Mouse (Mus musculus): Measurements from ENCODE around the gene Dhtkd1. TPM values are rescaled to one million over a fixed set of nuclear protein-coding genes. Genes with fewer than 3 reads are reported as not detected.
"Not testable (repeated sequence)": the region's sequence is repeated elsewhere in the genome, so short reads cannot be mapped to it uniquely, and the experiment has no call there.

Gene Dhtkd1
- polyA plus RNA-seq (2014; fragmentation: Nextera tagmentation; extraction: Ambion mirVana) = 7.7 and 10.1 TPM in 2 replicates

DNA sequence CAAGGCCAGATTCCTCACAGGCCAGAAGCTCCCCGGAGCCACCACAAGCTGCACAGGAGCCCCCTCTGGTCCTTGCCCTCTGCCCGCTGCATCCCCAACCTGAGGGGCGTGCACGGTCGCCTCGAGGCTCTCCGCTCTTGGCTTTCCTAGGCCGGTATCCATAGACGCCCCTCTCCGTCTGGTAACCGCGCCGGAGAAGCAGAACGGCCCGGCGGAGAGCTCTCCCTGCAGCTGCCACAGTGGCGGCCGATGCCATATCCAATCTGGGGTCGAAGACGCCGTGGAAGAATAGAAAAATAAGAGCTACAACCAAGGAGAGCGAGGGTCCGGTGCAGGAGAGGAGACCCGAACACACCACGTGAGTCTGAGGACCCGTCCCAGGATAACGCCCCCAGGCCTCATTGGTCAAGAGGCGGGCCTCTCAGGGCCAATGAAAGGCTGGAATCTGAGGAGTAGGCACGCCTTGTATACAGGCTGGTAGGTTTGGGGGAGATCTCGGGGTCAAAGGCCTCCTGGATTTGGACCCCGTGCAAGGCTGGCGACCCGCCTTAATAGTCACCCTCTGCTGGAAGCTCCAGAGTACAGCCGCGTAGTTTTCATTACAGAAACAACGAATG, at the start of gene Dhtkd1:
Gene Dhtkd1, minus strand, starts transcription at position 377 of the 617 bp plus-strand sequence.
- no peak within 1 kb of the TSS for H3K27ac ChIP-seq (ENCODE audit: low read depth, low read length)
- H3K27me3 ChIP-seq (ENCODE audit: control insufficient read depth, insufficient read depth, low read length) = no peaks in the 10 kb centered on the region
- H3K9me3 ChIP-seq (ENCODE audit: control insufficient read depth, low read length) = no peaks in the 10 kb centered on the region
- H3K9ac ChIP-seq (replicated peaks; ENCODE audit: low read depth, low read length) = peak within 1 kb of the TSS; percentile 69
- peak; percentile 96 for ATAC-seq (ENCODE audit: low read depth)
- no peaks in the 10 kb centered on the region for H3K36me3 ChIP-seq (ENCODE audit: control insufficient read depth, insufficient read depth, low read length)
- no peaks in the 10 kb centered on the region for H3K4me1 ChIP-seq (ENCODE audit: control insufficient read depth, insufficient read depth, low read length)
- WGBS = 1% methylated on average over 36 of the region's 36 CpGs
- peak within 1 kb of the TSS; percentile 56 for H3K4me3 ChIP-seq (ENCODE audit: low read depth, low read length)
- H3K4me2 ChIP-seq (ENCODE audit: low read depth, low read length) = peak within 1 kb of the TSS; percentile 75

DNA sequence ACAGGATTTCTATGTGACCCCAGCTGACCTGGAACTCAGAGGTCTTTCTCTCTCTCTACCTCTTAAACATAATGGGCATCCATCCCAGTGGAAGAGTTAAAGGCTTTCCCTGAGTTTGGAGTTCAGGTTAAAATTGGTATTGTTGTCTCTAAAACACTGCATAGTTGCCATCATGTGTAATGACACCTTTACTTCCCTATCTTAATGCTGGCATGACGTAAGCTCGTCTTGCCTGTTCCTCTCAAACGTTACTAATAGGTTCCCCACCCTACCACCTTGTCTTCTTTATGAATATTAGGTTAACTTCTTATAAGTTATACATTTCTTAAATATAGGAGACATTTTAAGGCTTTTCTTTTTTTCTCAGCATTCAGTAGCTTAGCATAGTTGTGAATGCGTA, 34.9 kb upstream of the Dhtkd1 start:
- Histone ChIP-seq H3K4me2 (ENCODE audit: low read depth, low read length) (no peak overlapping the region), H3K9ac (replicated peaks; ENCODE audit: low read depth, low read length) (no peak overlapping the region), H3K27me3 (ENCODE audit: control insufficient read depth, insufficient read depth, low read length) (no peaks in the 10 kb centered on the region), H3K36me3 (ENCODE audit: control insufficient read depth, insufficient read depth, low read length) (no peaks in the 10 kb centered on the region; the same call in 1 of the 2 replicates), H3K4me1 (ENCODE audit: control insufficient read depth, insufficient read depth, low read length) (no peaks in the 10 kb centered on the region), H3K4me3 (ENCODE audit: low read depth, low read length) (no peak overlapping the region), H3K9me3 (ENCODE audit: control insufficient read depth, low read length) (no peaks in the 10 kb centered on the region), H3K27ac (ENCODE audit: low read depth, low read length) (no peak overlapping the region)
- no peak for ATAC-seq (ENCODE audit: low read depth)
- 98% methylated on average over 4 of the region's 4 CpGs for WGBS

DNA sequence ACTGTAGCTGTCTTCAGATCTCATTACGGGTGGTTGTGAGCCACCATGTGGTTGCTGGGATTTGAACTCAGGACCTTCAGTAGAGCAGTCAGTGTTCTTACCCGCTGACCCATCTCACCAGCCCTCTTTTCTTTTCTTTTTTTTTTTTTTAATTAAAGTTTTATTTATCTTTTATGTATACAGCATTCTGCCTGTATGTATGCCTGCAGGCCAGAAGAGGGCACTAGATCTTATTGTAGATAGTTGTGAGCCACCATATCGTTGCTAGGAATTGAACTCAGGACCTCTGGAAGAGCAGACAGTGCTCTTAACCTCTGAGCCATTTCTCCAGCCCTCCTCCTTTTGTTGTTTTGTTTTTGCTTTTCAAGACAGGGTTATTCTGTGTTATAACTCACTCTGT, 28.0 kb upstream of the Dhtkd1 start:
- 98% methylated on average over 3 of the region's 3 CpGs for WGBS
- not testable (repeated sequence) for H3K4me2 ChIP-seq (ENCODE audit: low read depth, low read length)

GRCm38 (mm10) chr2:5965972-5966371, 23.4 kb upstream of the Dhtkd1 start:
- H3K27me3 ChIP-seq (ENCODE audit: control insufficient read depth, insufficient read depth, low read length) = no peaks in the 10 kb centered on the region
- no peaks in the 10 kb centered on the region for H3K4me1 ChIP-seq (ENCODE audit: control insufficient read depth, insufficient read depth, low read length)
- no peak overlapping the region for H3K27ac ChIP-seq (ENCODE audit: low read depth, low read length)
- H3K4me2 ChIP-seq (ENCODE audit: low read depth, low read length) = no peak overlapping the region
- H3K4me3 ChIP-seq (ENCODE audit: low read depth, low read length) = no peak overlapping the region
- 93% methylated on average over 3 of the region's 3 CpGs for WGBS
- peaks cover 7% of the 10 kb centered on the region; the same call in 1 of the 2 replicates for H3K36me3 ChIP-seq (ENCODE audit: control insufficient read depth, insufficient read depth, low read length)
- no peaks in the 10 kb centered on the region for H3K9me3 ChIP-seq (ENCODE audit: control insufficient read depth, low read length)
- no peak overlapping the region for H3K9ac ChIP-seq (replicated peaks; ENCODE audit: low read depth, low read length)
- ATAC-seq (ENCODE audit: low read depth) = no peak

More for the DNA sequence above, 28.0 kb upstream of the Dhtkd1 start:
- not testable (repeated sequence) for H3K9me3 ChIP-seq (ENCODE audit: control insufficient read depth, low read length); H3K27me3 ChIP-seq (ENCODE audit: control insufficient read depth, insufficient read depth, low read length); H3K36me3 ChIP-seq (ENCODE audit: control insufficient read depth, insufficient read depth, low read length); H3K4me3 ChIP-seq (ENCODE audit: low read depth, low read length); H3K27ac ChIP-seq (ENCODE audit: low read depth, low read length); H3K4me1 ChIP-seq (ENCODE audit: control insufficient read depth, insufficient read depth, low read length); ATAC-seq (ENCODE audit: low read depth); H3K9ac ChIP-seq (replicated peaks; ENCODE audit: low read depth, low read length)

GRCm38 (mm10) chr2:5963729-5964128, 21.1 kb upstream of the Dhtkd1 start:
- WGBS = 88% methylated on average over 4 of the region's 4 CpGs
- not testable (repeated sequence) for H3K27ac ChIP-seq (ENCODE audit: low read depth, low read length); H3K9me3 ChIP-seq (ENCODE audit: control insufficient read depth, low read length); H3K4me1 ChIP-seq (ENCODE audit: control insufficient read depth, insufficient read depth, low read length); H3K27me3 ChIP-seq (ENCODE audit: control insufficient read depth, insufficient read depth, low read length); ATAC-seq (ENCODE audit: low read depth); H3K9ac ChIP-seq (replicated peaks; ENCODE audit: low read depth, low read length); H3K4me3 ChIP-seq (ENCODE audit: low read depth, low read length); H3K4me2 ChIP-seq (ENCODE audit: low read depth, low read length)
- peaks cover 14% of the 10 kb centered on the region; the same call in 1 of the 2 replicates for H3K36me3 ChIP-seq (ENCODE audit: control insufficient read depth, insufficient read depth, low read length)

GRCm38 (mm10) chr2:5962265-5962664, 19.7 kb upstream of the Dhtkd1 start:
- Histone ChIP-seq H3K9ac (replicated peaks; ENCODE audit: low read depth, low read length) (no peak overlapping the region), H3K4me2 (ENCODE audit: low read depth, low read length) (no peak overlapping the region), H3K4me1 (ENCODE audit: control insufficient read depth, insufficient read depth, low read length) (no peaks in the 10 kb centered on the region), H3K27me3 (ENCODE audit: control insufficient read depth, insufficient read depth, low read length) (no peaks in the 10 kb centered on the region), H3K36me3 (ENCODE audit: control insufficient read depth, insufficient read depth, low read length) (peaks cover 24% of the 10 kb centered on the region; the same call in 1 of the 2 replicates), H3K9me3 (ENCODE audit: control insufficient read depth, low read length) (no peaks in the 10 kb centered on the region), H3K27ac (ENCODE audit: low read depth, low read length) (no peak overlapping the region), H3K4me3 (ENCODE audit: low read depth, low read length) (no peak overlapping the region)
- no peak for ATAC-seq (ENCODE audit: low read depth)
- WGBS = 72% methylated on average over 2 of the region's 2 CpGs

DNA sequence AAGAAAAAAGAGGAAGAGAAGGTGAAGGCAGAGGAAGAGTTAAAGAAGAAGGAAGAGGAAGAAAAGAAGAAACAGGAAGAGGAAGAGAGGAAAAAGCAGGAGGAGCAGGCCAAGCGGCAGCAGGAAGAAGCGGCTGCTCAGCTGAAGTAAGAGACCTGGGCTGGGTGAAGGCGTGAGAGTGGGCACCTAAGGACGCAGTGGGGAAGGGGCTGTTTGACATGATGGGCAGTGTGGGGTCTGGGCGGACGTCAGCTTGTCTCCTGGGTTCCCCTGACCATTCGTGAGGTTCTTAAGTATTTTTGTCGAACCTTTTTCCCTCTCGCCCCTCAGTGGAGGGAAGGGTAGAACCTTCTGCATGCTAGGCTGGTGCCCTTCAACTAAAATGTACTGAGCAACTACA, 15.1 kb upstream of the Dhtkd1 start:
- 87% methylated on average over 9 of the region's 9 CpGs for WGBS
- H3K9me3 ChIP-seq (ENCODE audit: control insufficient read depth, low read length) = no peaks in the 10 kb centered on the region

GRCm38 (mm10) chr2:5951621-5952211, 9.1 kb upstream of the Dhtkd1 start:
- Histone ChIP-seq H3K27ac (ENCODE audit: low read depth, low read length) (peak overlapping the region; percentile 85), H3K9ac (replicated peaks; ENCODE audit: low read depth, low read length) (peak overlapping the region; percentile 86), H3K4me1 (ENCODE audit: control insufficient read depth, insufficient read depth, low read length) (peaks cover 5% of the 10 kb centered on the region), H3K9me3 (ENCODE audit: control insufficient read depth, low read length) (no peaks in the 10 kb centered on the region), H3K4me3 (ENCODE audit: low read depth, low read length) (peak overlapping the region; percentile 98), H3K27me3 (ENCODE audit: control insufficient read depth, insufficient read depth, low read length) (no peaks in the 10 kb centered on the region), H3K4me2 (ENCODE audit: low read depth, low read length) (peak overlapping the region; percentile 83), H3K36me3 (ENCODE audit: control insufficient read depth, insufficient read depth, low read length) (no peaks in the 10 kb centered on the region)
- peak; percentile 62; the same call in 1 of the 2 replicates for ATAC-seq (ENCODE audit: low read depth)
- WGBS = 1% methylated on average over 46 of the region's 46 CpGs

More for the DNA sequence above, 15.1 kb upstream of the Dhtkd1 start:
- no peak overlapping the region for H3K4me2 ChIP-seq (ENCODE audit: low read depth, low read length)
- H3K4me3 ChIP-seq (ENCODE audit: low read depth, low read length) = no peak overlapping the region
- H3K27ac ChIP-seq (ENCODE audit: low read depth, low read length) = no peak overlapping the region
- ATAC-seq (ENCODE audit: low read depth) = no peak
- H3K9ac ChIP-seq (replicated peaks; ENCODE audit: low read depth, low read length) = no peak overlapping the region
- peaks cover 24% of the 10 kb centered on the region; the same call in 1 of the 2 replicates for H3K36me3 ChIP-seq (ENCODE audit: control insufficient read depth, insufficient read depth, low read length)
- H3K27me3 ChIP-seq (ENCODE audit: control insufficient read depth, insufficient read depth, low read length) = no peaks in the 10 kb centered on the region
- no peaks in the 10 kb centered on the region; the same call in 1 of the 2 replicates for H3K4me1 ChIP-seq (ENCODE audit: control insufficient read depth, insufficient read depth, low read length)
